Mouse (Mus musculus) cerebellum, postnatal 4 days (tissue): ENCODE data around the gene Heatr5b.
"Not testable (repeated sequence)": the region's sequence is repeated elsewhere in the genome, so short reads cannot be mapped to it uniquely, and the experiment has no call there.

Source experiments
- DNase-seq, 2 experiments: peaks; one replicate each; pipeline ENCODE4 v3.0.0; 2022; ENCODE audit warnings: low spot score in 2 of 2, mixed read lengths in 1 of 2

The Heatr5b gene

DNA sequence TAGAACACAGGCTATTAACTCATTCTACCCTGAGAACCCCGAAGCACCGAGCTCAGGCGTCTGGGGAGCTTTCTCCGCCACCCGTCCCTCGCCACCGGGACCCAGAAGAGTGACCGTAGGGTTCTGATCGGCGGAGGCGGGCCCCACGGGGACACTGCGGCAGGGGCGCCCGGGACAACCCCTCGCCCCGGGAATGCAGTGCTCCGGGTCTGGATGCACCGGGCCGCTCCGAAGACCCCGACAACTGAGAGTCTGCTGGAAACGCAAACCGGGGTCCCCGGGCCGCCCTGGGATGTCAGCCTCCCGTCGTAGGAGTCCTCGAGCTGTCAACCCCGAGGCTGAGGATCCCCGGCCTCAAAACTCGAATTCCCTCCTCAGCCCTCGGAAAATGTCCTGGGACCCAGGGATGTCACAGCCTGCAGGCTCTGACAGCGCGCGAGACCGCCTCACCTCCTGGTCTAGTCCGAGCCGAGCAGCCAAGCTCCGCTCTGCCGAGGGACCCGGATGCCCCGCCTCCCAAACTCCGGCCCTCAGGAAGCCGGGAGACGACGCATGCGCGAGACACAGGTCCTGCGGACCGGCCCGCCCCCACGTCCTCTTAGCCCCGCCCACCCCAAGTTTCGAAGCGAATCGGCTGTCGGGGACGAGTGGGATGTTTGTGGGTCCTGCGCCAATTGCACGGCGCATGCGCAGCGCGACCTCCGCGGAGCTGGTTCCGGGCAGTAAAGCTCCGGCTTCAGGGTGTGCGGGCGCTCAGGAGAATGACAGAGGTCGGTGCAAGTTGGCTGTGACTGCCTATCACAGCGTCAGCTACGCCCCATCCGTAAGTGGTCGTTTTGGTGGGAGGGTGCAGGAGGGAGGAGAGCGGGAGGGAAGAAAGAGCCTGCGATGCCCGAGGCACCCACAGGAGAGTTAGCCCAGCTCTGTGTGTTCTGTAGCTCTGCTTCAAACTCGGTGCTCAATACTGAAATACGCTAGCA, at the start of gene Heatr5b, which contains the start of gene Gpatch11:
Gene Heatr5b, minus strand, starts transcription at position 509 of the 980 bp plus-strand sequence.
Gene Gpatch11, plus strand, starts transcription at position 712 of the 980 bp plus-strand sequence.
- peak; percentile 96 to 99 for DNase-seq

DNA sequence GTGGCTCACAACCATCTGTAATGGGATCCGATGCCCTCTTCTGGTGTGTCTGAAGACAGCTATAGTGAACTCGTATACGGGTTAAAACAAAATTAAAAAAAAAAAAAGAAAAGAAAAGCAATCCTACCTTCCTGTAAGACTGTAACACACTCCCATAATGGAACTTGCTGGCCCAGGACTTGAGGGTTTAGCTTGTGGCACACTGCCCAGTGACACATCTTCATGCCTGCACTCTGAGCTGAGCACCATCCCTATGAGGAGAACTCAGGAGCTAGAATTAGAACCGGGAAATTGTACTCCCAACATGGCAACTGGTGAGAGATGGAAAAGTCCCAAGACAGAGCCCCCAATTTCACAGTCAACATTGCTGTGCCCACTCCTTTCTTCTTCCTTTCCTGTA, 48.1 kb upstream of the Heatr5b start:
- no peak for DNase-seq

DNA sequence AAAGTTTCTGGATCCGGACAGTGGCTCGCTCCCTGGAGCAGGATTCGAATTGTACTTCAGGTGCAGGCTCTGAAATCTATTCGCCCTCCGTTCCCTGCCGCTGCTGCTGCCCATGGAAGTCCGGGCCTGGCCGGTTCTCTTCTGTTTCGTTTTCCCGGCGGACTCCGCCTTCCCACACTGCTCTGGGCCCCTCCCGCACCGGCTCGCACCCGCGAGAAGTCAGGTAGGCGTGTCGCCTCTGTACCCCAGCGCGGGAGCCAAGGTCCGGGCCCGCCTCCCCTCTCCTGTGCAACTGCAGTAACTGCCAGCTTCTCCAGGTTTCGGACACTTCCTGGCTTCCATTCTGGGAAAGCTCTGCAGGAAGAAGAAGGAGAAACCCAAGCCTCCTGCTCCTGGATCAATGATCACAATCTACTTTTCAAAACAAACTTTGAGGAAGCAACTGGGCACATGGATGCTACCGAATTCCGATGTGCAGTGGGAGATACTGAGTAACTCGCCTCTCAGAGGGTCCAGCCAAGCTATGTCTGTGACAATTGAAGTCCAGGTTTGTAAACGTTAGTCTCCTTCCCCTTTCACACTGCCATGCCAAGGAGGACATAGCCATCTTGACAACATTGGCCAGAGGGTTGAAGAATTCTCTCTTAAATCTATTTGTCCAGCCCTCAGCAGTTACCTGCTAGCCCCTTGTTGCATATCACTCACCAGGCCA, 47.4 kb upstream of the Heatr5b start, which contains the start of gene Eif2ak2:
Gene Eif2ak2, minus strand, starts transcription at position 173 of the 712 bp plus-strand sequence.
- peak; percentile 44 to 62 for DNase-seq

DNA sequence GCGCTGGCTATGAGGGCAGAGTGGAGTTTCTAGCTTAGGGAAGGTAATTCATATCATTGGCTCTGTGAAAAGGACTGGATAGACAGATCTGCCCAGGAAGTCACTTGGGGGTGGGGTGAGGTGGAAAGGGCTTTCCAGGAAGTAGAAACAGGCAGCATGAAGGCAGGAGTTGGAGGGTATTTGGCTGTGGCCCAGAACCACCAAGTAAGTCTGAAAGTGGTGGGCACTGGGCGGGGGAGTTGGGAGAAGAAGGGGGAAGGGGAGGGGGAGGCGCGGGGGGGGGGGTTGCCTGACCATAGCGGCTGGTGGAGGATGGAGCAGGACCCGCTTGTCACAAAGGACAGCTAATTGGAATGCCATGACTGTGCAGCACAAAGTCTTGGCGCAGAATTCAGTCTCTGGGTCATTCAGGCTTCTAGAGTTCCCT, 46.7 kb upstream of the Heatr5b start:
- DNase-seq = no peak

DNA sequence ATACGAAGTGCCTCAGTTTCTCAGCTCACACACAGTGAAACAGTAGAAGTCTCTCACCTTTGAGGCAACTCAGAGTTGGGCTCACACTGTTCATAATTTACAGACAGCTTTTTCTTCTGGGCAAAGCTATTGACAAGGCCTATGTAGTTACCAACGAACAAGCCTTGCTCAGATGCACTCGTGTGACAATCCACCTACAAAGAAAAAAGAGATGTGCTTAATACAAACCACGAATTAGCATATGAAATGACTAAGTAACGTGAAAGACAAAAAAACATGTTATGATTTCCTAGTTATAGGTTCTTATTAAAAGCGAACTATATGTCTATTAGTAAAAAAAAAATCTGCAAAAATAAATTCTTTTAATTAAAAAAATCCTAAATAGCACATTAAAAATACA, 38.7 kb upstream of the Heatr5b start:
- DNase-seq = no peak

DNA sequence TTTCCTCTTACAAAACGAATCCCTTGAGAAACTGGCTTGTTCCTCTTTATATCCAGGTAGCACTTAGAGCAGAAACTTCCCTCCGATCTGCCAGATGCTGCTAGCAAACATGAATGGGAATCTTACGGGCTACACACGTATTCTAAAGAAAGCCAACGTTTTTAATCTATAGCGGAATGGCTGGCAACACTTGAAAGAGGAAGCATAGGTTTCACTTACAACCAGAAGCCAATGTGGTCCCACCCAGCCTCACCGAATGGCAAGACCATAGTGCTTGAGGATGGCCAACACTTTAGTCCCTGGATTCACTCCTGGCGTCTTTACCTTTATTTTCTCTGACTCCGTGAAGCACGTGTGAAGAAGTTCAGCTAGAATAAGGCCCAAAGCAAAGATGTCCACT, 21.1 kb upstream of the Heatr5b start:
- DNase-seq = no peak

DNA sequence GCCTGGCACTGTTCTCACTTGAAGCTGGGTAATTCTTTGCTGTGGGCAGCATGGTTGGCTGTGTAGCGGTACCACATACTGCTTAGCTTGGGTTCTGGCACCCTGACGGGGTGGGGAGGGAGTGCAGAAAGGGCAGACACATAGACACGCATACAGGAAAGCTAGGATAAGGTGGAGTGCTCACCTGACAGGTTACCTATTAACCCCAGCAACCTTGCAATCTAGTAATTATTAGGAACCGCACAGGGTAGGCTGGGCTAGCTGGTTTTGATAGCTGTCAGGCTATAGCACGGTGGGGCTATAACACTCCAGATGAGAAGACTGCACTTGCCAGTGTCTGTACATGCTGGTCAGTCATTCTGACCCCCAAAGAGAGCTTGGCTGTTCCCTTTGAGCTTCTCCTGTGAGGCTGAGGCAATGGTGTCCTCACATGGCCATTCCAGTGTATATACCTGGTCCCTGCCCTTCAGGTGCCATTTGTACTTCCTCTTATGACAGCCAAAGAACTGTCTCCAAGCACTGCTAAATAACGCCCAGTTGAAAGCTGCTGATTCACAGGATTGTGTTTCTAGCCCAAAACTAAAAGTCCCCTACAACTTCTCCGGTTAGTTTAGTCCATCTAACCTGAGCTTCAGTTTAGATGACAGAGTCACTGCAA, 7.2 kb upstream of the Heatr5b start:
- no peak for DNase-seq

DNA sequence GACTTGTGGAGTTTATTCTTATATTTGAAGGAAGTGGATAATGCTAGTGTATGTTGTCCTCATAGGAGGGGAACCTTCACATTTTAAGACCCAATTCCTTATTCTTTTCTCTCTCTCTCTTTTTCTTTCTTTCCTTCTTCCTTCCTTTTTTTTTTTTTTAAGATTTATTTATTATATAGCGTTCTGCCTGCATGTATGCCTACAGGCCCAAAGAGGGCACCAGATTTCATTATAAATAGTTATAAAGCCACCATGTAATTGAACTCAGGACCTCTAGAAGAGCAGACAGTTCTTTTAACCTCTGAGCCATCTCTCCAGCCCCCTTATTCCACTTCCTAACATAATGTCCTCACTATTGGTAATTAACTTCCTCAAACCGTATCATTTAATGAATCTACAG, 892 bp upstream of the Heatr5b start:
- no peak for DNase-seq

DNA sequence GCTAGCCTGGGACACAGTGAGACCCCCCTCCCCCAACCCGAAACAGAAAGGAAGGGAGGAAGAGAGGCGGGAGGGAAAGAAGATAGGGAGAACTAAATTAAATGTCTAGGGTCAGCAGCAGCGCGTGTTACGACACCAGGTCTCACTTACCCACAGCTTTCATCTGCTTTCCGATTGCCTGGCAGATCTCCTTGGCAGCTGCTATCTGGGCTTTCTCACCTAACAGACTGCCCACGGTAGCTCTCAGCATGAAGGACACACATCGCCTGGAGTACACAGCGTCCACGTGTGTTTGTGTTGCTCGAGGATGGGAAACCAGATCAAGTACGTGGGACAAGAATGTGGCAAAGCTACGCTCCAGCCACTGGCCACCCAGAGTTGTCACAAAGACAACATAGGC, 10.8 kb downstream of the Heatr5b start:
- DNase-seq = no peak

DNA sequence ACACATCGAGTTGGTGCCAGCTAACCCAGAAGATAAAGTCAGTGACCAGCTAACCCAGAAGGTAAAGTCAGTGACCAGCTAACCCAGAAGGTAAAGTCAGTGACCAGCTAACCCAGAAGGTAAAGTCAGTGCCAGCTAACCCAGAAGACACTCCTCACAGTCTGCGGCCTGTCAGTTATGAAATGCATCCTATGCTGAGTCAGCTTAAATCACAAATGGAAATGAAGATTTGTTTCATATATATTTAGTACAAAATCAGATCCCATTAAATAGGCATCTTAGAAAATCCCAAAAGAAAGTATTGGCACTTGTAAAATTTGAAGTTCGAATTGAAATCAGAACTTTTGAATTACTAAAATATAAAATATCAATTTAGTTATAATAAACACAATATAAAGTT, 25.6 kb downstream of the Heatr5b start:
- no peak for DNase-seq

DNA sequence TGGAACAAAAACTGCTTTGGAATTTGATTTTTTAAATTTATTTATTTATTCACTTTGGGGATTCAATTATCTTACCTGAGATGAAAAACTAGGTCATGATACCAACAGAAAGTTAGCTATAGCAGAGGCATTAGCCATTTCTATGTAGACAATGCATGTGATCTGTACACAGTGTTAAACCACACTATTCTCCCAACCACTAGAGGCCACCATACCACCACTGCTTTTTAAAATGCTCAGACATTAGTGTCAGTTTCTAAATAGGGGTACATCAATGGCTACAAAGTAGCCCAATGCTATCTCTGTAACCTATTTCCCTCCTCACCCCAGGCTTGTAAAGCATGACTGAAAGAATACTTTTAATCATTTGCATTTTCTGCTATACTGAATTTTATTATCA, 26.1 kb downstream of the Heatr5b start:
- no peak for DNase-seq

DNA sequence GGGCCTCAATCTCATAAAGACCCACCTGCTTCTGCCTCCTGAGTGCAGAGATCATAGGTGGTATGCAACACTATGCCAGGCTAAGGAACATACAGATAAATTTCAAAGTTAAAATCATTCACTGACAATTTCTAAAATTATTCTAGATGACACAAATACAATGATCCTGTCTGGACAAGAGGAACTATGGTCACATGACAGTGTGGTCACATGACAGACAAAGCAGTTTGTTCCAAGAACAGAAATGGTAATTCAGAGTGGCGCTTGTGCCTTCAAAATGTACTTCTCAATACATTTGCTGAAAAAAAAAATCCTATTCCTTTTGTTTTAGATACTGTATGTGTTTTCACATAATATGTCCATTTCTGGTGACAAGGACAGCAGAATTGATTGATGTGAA, 37.9 kb downstream of the Heatr5b start:
- DNase-seq = no peak

DNA sequence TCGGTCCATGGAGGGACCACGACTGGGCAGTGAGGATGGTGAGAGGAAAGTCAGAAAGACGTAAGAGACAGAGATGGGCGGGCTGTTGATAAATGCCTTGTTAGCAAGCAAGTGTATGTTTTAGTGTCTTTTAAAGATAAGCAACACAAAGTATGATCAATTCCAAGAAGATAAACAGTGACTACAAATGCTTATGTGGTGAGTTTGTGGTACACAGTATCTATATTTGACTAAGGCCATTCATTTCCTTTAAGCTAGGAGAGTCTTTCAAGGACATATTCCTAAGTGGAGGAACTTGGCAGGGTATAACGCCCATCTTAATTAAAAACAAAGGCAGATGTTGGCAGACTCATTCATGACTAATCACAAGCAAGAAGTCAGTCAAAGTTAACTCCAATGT, 40.8 kb downstream of the Heatr5b start:
- DNase-seq = no peak

DNA sequence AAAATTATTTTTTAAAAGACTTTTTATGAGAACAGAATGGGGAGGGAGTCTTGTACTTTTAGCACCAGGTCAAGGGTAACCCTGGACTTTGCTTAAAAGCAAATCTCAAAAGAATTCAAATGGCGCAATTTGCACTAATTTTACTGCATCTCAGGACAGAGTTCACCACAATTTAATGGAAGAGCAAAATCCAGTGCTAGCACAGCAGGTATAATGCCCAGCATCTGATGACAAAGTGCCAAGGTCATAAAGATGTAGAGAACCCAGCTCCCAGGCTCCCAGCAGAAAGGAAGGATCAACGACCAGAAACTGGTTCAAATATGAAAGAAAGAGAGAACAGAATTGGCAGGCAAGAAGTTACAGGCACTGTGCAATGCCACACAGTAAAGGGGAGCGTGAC, 43.0 kb downstream of the Heatr5b start:
- DNase-seq = no peak

DNA sequence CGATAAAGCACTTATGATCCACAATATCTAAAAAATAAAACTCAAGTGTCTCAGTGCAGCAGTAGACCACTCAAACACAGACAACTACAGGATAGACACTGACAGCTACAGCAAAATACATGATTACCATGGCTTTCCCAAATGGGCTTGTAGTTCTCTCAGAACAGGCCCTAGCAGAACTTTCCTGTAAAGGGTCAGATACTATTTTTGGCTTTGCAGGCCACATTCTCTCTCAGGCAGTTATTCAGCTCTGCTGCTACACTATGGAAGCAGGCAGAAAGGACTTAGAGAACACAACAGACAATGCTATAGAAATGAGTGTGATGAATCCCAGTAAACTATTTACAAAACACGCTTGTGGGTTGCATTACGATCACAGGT, 43.5 kb downstream of the Heatr5b start:
- DNase-seq = no peak

DNA sequence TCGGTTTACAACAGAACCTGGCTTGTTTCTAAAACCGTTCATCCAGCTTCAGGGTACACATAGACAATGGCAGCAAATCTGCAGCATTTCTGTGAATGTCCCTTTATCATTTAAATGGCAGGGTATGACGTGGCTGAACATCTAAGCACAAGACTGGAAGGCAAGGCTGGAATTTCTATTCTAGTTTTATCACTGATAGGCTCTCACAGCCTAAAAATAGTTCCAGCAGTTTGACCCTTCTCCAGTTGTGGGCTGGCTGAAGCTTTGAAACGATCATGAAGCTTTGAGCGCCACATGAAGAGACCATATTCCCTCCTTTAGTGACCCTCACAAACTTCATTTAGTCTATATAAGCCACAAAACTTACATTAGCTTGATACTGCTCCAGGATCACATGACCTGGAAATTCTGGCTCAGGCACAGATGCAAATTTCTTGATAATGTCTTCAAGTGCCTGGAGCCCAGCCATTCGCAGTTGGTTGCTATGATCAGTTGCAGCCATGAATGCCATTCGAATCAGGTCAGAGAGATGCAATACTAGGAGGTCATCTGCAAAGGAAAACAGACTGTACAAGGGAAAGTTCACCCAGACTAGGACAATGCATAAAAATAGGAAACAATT, 44.0 kb downstream of the Heatr5b start:
- DNase-seq = no peak

DNA sequence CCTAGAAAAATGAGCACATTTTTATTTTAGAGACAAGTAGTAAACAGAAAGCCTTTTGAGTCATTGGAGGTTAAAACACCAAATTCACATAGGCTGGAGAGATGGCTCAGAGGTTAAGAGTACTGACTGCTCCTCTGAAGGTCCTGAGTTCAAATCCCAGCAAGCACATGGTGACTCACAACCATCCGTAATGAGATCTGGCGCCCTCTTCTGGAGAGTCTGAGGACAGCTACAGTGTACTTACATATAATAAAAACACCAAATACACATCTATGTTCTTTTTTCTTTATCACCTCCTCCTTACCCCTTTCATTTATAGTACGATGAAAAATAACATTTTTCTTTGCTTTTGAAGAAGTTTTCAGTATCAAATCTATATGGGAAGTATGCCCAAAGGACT, 46.9 kb downstream of the Heatr5b start:
- not testable (repeated sequence) for DNase-seq

DNA sequence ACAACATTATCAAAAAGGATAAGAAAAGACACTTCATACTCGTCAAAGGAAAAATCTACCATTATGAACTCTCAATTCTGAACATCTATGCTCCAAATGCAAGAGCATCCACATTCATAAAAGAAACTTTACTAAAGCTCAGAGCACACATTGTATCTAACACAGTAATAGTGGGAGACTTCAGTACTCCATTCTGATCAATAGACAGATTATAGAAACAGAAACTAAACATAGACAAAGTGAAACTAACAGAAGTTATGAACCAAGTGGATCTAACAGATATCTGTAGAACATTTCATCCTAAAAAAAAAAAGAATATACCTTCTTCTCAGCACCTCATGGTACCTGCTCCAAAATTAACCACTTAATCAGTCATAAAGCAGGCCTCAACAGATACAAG, 56.4 kb downstream of the Heatr5b start:
- no peak for DNase-seq

DNA sequence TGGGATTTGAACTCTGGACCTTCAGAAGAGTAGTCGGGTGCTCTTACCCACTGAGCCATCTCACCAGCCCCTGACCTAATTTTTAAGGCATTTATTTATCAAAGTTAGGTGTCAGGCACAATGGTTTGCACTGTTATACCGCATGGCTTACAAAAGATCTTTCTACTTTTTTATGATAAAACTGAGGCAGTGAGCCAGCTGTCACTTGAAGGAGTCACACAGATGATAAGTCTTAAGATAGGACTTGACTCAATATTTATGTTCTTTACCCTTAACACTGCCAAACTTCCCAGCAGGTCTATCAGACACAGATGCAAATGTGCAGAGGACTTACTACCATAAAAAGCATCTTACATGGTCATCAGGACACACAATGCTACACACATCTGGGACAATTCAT, 62.8 kb downstream of the Heatr5b start:
- no peak for DNase-seq

DNA sequence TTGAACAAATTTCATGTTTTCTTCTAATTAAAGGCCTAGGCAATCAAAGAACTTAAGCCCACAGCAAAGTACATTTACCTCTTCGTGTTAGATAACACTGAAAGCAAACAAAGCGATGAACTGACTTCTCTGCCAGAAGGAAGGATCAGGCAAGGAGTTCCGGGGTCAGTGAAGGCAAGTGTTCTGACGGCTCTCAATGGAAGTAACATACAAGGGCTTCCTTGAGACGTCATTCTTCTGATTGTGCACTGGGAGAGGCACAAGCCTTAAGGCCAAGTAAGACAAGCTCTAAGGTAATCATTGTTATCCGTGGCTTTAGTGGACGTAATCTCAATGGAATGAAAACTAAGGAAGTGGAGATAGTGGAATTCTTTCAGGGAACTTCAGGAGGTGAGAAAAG, 64.2 kb downstream of the Heatr5b start:
- DNase-seq = no peak

DNA sequence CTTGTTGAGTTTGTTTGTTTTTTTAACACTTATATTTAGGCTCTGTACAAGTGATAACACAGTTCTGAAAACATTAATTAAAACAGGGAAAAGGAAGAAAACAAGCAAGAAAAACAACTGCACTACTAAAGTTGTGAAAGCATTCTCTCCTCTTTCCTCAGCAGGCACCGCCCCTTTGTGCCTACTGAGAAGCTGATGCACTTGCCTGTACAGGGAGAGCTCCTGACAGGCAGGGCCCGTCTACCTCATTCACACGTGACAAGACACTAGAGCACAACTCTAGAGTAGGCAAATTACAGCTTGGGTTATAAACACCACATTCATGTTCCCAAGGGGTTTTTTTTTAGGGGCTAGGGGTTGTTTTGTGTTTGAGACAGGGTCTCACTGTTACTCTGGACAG, 65.8 kb downstream of the Heatr5b start:
- no peak for DNase-seq

DNA sequence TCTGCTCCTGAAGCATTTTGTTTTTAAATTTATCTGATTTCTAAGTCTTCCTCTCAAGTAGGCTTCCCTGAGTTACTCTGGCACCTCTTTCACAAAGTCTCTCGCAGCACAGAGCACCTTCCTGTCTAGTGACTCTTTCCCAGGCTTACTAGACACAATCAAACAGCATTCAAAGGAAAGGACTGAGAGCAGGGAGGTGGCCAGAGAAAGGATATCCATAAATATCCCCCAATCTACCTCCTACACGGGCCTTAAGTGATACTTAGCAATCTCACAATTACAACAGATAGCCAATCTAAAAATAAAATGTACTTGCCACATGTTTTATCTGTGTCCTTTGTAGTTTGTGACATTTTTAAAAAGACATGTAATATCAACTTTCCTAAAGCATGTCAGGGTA, 66.2 kb downstream of the Heatr5b start:
- DNase-seq = no peak
